Mouse (Mus musculus) MN1 (cell line): ENCODE data around the gene Mnx1.
"Not testable (repeated sequence)": the region's sequence is repeated elsewhere in the genome, so short reads cannot be mapped to it uniquely, and the experiment has no call there.

ENCODE experiments used
- DNase-seq: peaks from one replicate; pipeline ENCODE4 v3.0.0-alpha.2; 2016; ENCODE audit warnings: low spot score

The Mnx1 gene

DNA sequence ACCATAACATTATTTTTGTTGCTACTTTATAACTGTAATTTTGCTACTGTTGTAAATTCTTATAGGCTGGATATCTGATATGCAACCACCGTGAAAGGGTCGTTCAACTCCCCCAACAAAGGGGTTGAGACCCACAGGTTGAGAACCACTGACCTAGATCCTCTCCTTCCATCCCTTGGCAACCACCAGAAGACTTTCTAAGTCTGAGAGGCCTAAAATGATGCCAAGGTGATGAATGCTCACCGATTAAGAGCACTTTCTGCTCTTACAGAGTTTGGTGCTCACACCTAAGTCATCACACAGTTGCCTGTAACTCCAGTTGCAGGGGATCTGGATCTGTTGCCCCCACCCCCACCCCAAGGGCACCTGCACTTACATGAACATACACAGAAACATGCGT, 8.8 kb downstream of the Mnx1 start:
- DNase-seq = no peak

GRCm38 (mm10) chr5:29468351-29469065, 9.8 kb downstream of the Mnx1 start:
- DNase-seq = no peak

DNA sequence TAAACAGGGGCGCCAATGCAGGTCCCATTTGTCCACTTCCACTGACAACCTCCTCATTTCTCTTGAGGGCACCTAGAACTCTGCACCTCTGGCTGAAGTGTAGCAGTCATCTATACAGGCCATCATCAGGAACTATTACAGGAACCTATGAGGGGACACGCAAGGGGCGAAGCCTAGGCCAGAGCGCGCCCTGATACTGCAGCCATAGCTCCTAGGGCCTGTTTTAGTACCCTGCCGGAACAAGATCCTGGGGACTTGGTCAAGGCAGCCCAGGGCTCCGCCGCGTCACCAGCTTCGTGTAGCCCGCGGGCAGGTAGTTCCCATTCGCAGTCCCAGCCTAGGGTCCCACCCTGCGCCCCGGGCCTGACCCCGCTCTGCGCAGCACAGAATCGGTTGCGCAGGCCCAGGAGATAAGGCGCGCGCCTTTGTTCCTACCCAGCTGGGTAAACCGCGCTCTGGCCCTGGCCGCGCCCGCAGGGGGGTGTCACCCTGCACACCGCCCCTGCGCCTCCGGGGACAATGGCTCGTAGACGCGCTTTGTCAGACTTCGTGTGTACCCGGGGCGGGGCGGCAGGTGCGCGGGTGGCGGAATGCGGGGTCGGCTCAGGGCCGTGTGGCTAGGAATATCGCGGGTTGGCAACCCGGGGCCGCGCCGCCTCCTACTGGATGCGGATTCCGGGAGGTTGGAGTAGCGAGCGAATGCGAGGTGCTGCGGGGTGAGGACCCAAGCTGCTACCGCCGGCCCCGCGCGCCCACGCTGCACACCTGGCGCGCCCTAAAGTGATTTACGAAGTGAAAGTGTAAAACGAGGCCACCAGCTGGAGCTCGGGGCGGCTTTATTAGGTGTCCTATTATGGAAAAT, 10.6 kb downstream of the Mnx1 start:
- no peak for DNase-seq

- DNase-seq = no peak
Measured at GRCm38 (mm10) chr5:29462943-29463686, 15.2 kb downstream of the Mnx1 start.

- DNase-seq = peak; percentile 14
Measured at GRCm38 (mm10) chr5:29456895-29457656, 21.2 kb downstream of the Mnx1 start.

GRCm38 (mm10) chr5:29452352-29452751, 25.9 kb downstream of the Mnx1 start:
- no peak for DNase-seq

DNA sequence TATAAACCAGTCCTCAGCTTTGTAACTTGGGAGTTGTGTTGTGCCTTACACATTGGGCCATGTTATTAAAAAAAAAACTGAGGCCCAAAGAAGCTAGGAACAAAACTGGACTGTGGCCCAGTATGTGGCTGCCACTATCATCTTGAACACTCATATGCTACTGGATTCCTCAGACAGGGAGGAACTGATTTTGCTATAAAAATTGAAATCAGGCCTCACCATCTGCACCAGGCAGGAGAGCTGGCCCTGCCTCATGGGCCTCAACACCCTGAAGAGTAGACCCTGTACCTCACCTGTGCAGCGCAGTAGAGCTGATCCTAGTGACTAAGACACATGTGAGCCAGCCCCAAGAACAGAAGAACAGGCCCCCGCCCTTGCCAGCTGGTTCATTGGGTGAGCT, 33.0 kb downstream of the Mnx1 start:
- DNase-seq = no peak

DNA sequence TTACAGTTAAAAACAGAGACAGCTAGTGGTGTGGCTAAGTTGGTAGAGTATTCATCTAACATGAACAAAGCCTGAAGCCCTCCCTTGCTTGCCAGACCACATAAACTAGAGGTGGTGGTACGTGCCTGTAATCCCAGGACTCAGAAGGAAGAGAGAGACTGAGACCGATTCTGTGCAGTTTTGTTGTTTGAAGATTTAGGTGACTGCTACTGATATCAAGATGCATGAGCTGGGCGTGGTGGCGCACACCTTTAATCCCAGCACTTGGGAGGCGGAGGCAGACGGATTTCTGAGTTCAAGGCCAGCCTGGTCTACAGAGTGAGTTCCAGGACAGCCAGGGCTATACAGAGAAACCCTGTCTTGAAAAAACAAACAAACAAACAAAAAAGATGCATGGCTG, 41.5 kb downstream of the Mnx1 start:
- DNase-seq = not testable (repeated sequence)

DNA sequence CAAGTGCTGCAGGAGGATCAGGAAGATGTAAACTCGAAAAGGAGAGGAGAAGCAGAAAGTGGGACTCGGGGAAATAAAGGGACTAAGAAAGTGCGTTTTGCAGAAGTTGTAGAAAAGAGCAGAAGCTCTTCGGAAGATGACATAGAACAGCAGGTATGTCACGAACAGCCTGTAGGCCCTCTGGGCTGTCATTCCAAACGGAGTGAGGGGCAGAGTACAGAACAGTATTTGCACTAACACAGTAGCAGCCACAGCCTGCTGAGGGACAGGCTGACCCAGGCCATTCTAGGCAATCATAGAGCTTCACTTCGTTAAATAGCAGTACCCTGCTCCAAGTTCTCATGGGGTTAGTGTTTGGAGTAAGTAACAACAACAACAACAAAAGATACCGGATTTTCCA, 42.8 kb downstream of the Mnx1 start:
- DNase-seq = no peak

GRCm38 (mm10) chr5:29434872-29435358, 43.4 kb downstream of the Mnx1 start:
- DNase-seq = peak; percentile 49

DNA sequence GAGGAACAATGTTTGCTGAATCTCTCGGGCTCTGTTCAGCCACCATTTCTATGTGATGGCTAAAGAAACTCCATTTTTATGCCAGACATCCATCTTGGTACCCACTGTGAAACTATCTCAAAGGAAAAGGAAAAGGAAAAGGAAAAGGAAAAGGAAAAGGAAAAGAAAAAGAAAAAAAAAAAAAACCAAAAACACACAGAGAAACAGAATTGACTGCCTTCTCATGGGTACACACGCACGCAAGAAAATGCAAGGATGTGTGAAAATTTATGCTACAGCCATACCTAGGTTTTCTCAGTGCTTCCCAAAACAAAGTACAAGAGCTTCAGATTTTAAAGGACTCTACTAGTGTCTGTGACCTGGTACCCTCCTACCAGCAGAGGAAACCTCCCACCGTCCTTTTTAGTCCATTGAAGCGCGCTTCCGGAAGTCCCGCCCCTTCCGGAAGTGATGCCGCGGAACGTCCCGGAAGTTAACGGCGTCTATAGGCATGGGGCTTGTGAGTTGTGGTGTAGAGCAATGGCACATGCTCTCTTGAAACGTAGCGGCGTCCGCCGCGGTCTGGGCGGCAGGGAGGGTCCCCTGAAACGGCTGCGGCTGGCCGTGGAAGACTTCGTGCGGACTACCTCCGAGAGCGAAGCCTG, 43.9 kb downstream of the Mnx1 start, which contains the start of gene Nom1:
Nom1 (plus strand) TSS at position 437 of the 644 bp plus-strand sequence.
- peak; percentile 90 for DNase-seq

GRCm38 (mm10) chr5:29423330-29423729, 54.9 kb downstream of the Mnx1 start:
- DNase-seq = not testable (repeated sequence)
